Mouse (Mus musculus): ENCODE measurements around the gene Cacna1h.

GRCm38 (mm10) chr17:25456540-25456939 lies 23.0 kb upstream of the Cacna1h start:
- TF ChIP-seq CTCF (IDR thresholded peaks at IDR 0.05; ENCODE audit: control insufficient read depth, insufficient read depth, insufficient replicate concordance, low read depth, low read length) (no peak), POLR2A (IDR thresholded peaks at IDR 0.05; ENCODE audit: control insufficient read depth, low read depth, low read length) (no peak)
